Mouse (Mus musculus) ES-E14 (cell line): Measurements from ENCODE around the gene Tufm. TPM values are rescaled to one million over a fixed set of nuclear protein-coding genes. Genes with fewer than 3 reads are reported as not detected.
A peak's percentile ranks its signal among the peaks of the same experiment; 100 is the strongest.

ENCODE experiments used
- DNase-seq: peaks from one replicate; pipeline ENCODE4 v3.0.0-alpha.2; 2013; ENCODE audit warnings: low read depth, low spot score
- H3K27ac ChIP-seq: 2 replicates; pipeline ENCODE4 v1.5.1; 2012; ENCODE audit warnings: low read depth, mild to moderate bottlenecking, low read length, moderate library complexity, mixed read lengths; ENCODE audit not compliant: poor library complexity, insufficient read depth, severe bottlenecking
- H3K36me3 ChIP-seq: 2 replicates; pipeline ENCODE4 v1.6.1; 2012; ENCODE audit warnings: mild to moderate bottlenecking, low read length, moderate library complexity, mixed read lengths; ENCODE audit not compliant: control insufficient read depth, poor library complexity, insufficient read depth, severe bottlenecking
- H3K4me1 ChIP-seq, 2 experiments: fragments of 150-350 bp in 1 of 2; sonication (generic) in 1 of 2; 2 replicates each; pipeline ENCODE4 v1.6.1; 2012; ENCODE audit warnings: low read length in 2 of 2, mild to moderate bottlenecking in 1 of 2, mixed read lengths in 1 of 2; ENCODE audit not compliant: control insufficient read depth in 2 of 2, insufficient read depth in 2 of 2, poor library complexity in 1 of 2
- H3K4me3 ChIP-seq, 2 experiments: fragments of 150-350 bp in 1 of 2; sonication (generic) in 1 of 2; 2 replicates each; pipeline ENCODE4 v1.5.1; 2012; ENCODE audit warnings: low read length in 2 of 2, low read depth in 1 of 2, mild to moderate bottlenecking in 1 of 2, mixed read lengths in 1 of 2; ENCODE audit not compliant: insufficient read depth in 1 of 2, poor library complexity in 1 of 2, severe bottlenecking in 1 of 2
- H3K9ac ChIP-seq: 2 replicates; pipeline ENCODE4 v1.6.1; 2012; ENCODE audit warnings: low read depth, mild to moderate bottlenecking, low read length, mixed read lengths; ENCODE audit not compliant: poor library complexity, insufficient read depth, severe bottlenecking
- H3K9me3 ChIP-seq: fragments of 150-350 bp; sonication (generic); 2 replicates; pipeline ENCODE4 v1.6.1; 2012; ENCODE audit warnings: low read depth, mild to moderate bottlenecking, low read length; ENCODE audit not compliant: control insufficient read depth, insufficient read depth
- CHD2 ChIP-seq: IDR thresholded peaks from 2 replicates; pipeline ENCODE4 v1.6.1; 2014; ENCODE audit warnings: mild to moderate bottlenecking, low read depth, low read length, inconsistent platforms
- HCFC1 ChIP-seq: IDR thresholded peaks from 2 replicates; pipeline ENCODE4 v1.6.1; 2012; ENCODE audit warnings: low read length, inconsistent platforms, borderline replicate concordance; ENCODE audit not compliant: insufficient read depth
- MAFK ChIP-seq: IDR thresholded peaks from 2 replicates; pipeline ENCODE4 v1.6.1; 2014; ENCODE audit warnings: mild to moderate bottlenecking, low read depth, low read length, inconsistent platforms; ENCODE audit not compliant: insufficient read depth
- ZC3H11A ChIP-seq: IDR thresholded peaks from 2 replicates; pipeline ENCODE4 v1.6.1; 2012; ENCODE audit warnings: low read depth, mild to moderate bottlenecking, inconsistent platforms, low read length, borderline replicate concordance
- ZNF384 ChIP-seq: IDR thresholded peaks from 2 replicates; pipeline ENCODE4 v1.6.1; 2012; ENCODE audit warnings: low read depth, low read length, inconsistent platforms
- in situ Hi-C, 2 experiments: fragments of 600-800 bp; cut with MboI; formaldehyde crosslinking; loops; one replicate each; pipeline ENCODE4 v1.15.1; 2025; ENCODE audit warnings: low sequenced_read_pairs in 2 of 2, inconsistent platforms in 1 of 2; ENCODE audit not compliant: unreplicated experiment in 2 of 2
- total RNA-seq: library from RNA; depleted of rRNA; stranded (reverse); fragments of 300-350 nt; gene quantifications from 2 replicates; pipeline ENCODE4 v1.2.3, GENCODE M21; 2012; rRNA removed

Gene Tufm
- total RNA-seq, 1 experiment, result 133 TPM

- Histone ChIP-seq H3K9me3 (no peaks in the 10 kb centered on the region), H3K4me3 (no peak overlapping the region), H3K36me3 (no peaks in the 10 kb centered on the region), H3K27ac (no peak overlapping the region), H3K4me1 (no peaks in the 10 kb centered on the region), H3K9ac (no peak overlapping the region)
- DNase-seq, result peak; percentile 54
- TF ChIP-seq ZC3H11A (peak; percentile 15; the same call in 1 of the 2 replicates), ZNF384 (no peak), MAFK (no peak), CHD2 (no peak), HCFC1 (no peak)
- in situ Hi-C loops, result no loop called here
These were observed 50.8 kb downstream of the Tufm start for GRCm38 (mm10) chr7:126537820-126538585.

Other genes starting within 250 kb of the Tufm start
- 18.6 and 34.6 TPM in 2 replicates for gene Sbk1, start 214.7 kb upstream of the Tufm start, total RNA-seq
- 8.0 and 14.8 TPM in 2 replicates for gene Lat, start 117.8 kb upstream of the Tufm start, total RNA-seq
- gene Spns1, start 109.9 kb upstream of the Tufm start, total RNA-seq, result 238 and 481 TPM in 2 replicates
- gene Nfatc2ip, start 90.6 kb upstream of the Tufm start, total RNA-seq, result 31.7 and 45.6 TPM in 2 replicates
- 0.16 and 0.49 TPM in 2 replicates for gene Cd19, start 72.5 kb upstream of the Tufm start, total RNA-seq
- gene Rabep2, start 58.6 kb upstream of the Tufm start, total RNA-seq, result 22.1 and 27.8 TPM in 2 replicates
- 0.11 and 0.27 TPM in 2 replicates for gene Atp2a1, start 24.3 kb upstream of the Tufm start, total RNA-seq
- gene Sh2b1, start 11.9 kb upstream of the Tufm start, total RNA-seq, result 20.3 and 22.5 TPM in 2 replicates
- gene Atxn2l, start 16.1 kb downstream of the Tufm start, total RNA-seq, result 72.3 and 80.1 TPM in 2 replicates
- 257 and 289 TPM in 2 replicates for gene Eif3c, start 79.0 kb downstream of the Tufm start, total RNA-seq
- gene Apobr, start 97.6 kb downstream of the Tufm start, total RNA-seq, result 2.3 and 2.6 TPM in 2 replicates
- 35.1 and 61.6 TPM in 2 replicates for gene Cln3, start 98.5 kb downstream of the Tufm start, total RNA-seq
- gene Il27, start 107.6 kb downstream of the Tufm start, total RNA-seq, result not detected in 2 replicates
- gene Nupr1, start 143.5 kb downstream of the Tufm start, total RNA-seq, result 16.4 and 20.4 TPM in 2 replicates
- 35.8 and 55.3 TPM in 2 replicates for gene Sgf29, start 161.9 kb downstream of the Tufm start, total RNA-seq
- gene Sult1a1, start 189.1 kb downstream of the Tufm start, total RNA-seq, result 0.22 TPM in 1 of 2 replicates, not detected in the other
- gene Bola2, start 208.0 kb downstream of the Tufm start, total RNA-seq, result 187 and 246 TPM in 2 replicates
- gene Slx1b, start 208.4 kb downstream of the Tufm start, total RNA-seq, result 22.3 and 27.7 TPM in 2 replicates
- gene Coro1a, start 220.4 kb downstream of the Tufm start, total RNA-seq, result 4.1 and 10.3 TPM in 2 replicates